Mouse (Mus musculus): Measurements from ENCODE around the gene Olfr832.
"Not testable (repeated sequence)": the region's sequence is repeated elsewhere in the genome, so short reads cannot be mapped to it uniquely, and the experiment has no call there.

Olfr832 gene

GRCm38 (mm10) chr9:18936822-18937221, at the start of gene Olfr832:
Gene Olfr832 (plus strand): TSS chr9:18937122.
- DNase-seq (ENCODE audit: extremely low spot score), result not testable (repeated sequence)

- not testable (repeated sequence) for DNase-seq (ENCODE audit: extremely low spot score)
These were observed 29.2 kb upstream of the Olfr832 start for GRCm38 (mm10) chr9:18907699-18908098.

GRCm38 (mm10) chr9:18927921-18928320, 9.0 kb upstream of the Olfr832 start:
- DNase-seq (ENCODE audit: extremely low spot score), result not testable (repeated sequence)

GRCm38 (mm10) chr9:18962021-18962420, 25.1 kb downstream of the Olfr832 start:
- no peak for DNase-seq (ENCODE audit: extremely low spot score)

GRCm38 (mm10) chr9:18987690-18988089, 50.8 kb downstream of the Olfr832 start, which contains the start of gene Olfr834:
Gene Olfr834 (plus strand): TSS chr9:18987990.
- no peak for DNase-seq (ENCODE audit: extremely low spot score)

All from embryo, embryonic 9.5 days (tissue).